Mouse (Mus musculus) lung, postnatal 36 days (tissue): ENCODE measurements around the gene Clec4b2.
A peak's percentile ranks its signal among the peaks of the same experiment; 100 is the strongest.
"Not testable (repeated sequence)": the region's sequence is repeated elsewhere in the genome, so short reads cannot be mapped to it uniquely, and the experiment has no call there.

ENCODE experiments used
- DNase-seq: peaks from one replicate; pipeline ENCODE4 v3.0.0; 2022; ENCODE audit warnings: mixed read lengths

Gene Clec4b2

DNA sequence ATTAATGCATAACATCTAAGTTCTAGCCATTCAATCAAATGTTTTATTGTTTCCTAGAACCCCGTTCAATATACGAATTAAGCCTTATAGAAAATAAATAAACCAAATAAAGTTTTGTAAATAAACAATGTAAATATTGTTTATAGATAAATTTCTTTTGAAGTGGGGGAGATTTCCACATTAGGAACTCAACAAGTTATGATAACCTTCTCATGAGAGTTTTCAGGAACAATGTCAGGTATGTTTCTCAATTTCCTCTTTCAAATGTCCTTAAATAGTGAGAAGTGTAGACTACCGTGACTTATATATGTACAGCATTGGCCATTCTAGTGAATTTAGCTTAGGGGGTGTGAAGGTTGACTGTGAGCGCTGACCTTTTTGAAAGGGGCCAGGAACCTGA, at the start of gene Clec4b2:
Gene Clec4b2 (plus strand): TSS at position 301 of the 400 bp plus-strand sequence.
- no peak for DNase-seq

DNA sequence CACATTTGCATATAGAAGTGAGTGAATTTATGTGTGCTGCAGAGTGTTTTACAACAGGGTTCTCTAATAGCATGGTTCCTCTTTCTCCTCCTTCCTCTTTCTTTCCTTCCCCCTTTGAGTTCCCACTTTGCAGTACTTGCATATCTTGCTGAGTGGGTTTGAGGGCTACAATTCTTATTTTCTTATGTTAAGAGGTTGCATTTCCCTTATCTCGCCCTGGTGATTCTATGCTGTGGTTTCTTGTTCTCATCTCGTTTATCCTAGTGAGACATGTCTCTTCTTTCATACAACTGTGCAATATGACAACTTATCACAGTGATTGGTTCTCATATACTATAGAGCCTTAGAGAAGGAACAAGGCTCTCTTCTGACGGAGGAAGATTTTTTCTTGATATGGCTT, 49.5 kb upstream of the Clec4b2 start:
- DNase-seq: peak; percentile 10

DNA sequence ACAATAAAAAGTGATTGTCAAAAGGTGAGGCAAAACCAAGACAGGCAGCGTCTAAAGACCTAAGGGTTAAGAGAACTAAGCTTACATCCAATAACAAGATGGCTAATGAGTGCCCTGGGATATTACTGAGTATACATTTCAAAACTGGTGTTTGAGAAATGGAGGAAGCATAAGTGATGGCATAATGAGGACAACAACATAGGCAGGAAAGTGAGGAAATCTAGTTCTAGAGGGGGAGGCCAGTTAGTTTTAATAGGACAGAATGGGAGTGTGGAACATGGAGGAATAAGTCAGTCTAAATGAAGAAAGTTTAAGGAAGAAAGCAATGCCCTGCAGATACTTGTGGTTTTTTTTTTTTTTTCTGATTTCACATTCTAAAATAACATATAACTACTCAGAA, 45.5 kb upstream of the Clec4b2 start:
- DNase-seq: no peak

DNA sequence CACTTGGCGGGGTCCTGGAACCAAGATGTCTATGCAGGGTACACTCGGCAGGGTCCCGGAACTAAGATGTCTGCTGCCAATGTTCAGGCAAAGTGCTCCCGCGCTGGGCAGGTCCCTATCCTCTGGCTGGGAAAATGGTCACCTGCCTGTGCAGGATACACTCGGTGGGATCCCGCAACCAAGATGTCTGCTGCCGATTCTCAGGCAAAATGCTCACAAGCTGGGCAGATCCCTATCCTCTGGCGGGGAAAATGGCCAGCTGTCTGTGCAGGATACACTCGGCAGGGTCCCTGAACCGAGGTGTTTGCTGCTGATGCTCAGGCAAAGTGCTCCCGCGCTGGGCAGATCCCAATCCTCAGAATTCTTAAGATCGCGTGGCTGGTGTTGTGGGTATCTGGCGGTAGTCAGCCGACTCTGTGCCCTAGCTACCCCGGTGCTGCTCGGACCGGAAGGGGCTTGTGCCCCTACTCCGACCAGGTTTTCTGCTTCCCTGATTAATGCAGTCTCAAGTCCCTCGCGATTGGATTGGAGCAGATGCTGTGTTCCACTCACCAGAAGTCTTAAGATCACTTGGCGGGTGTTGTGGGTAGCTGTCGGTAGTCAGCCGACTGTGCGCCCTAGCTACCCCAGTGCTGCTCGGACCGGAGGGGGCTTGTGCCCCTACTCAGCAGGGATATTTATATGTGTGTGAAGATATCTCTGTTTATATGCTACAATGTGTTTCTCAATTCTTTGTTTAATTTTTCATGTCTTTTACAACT, 34.7 kb upstream of the Clec4b2 start:
- DNase-seq: not testable (repeated sequence)

DNA sequence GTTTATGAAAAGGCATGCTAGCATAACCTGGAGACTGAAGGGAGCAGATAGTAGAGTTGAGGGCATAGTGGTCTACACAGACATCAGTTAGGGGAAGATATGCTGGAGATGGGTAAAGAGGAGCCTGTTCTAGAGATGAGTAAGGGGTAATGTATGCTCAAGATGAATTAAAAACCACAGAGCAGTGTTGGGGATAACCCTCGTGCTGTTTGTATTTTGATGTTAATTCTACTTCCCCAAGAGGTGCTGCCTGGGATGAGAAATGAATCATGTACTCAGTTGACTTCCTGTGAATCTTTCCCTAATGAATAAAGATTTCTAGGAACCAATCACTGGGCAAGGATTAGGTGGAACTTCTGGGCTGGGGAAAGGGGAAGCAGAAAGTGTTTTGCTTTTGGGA, 2.6 kb upstream of the Clec4b2 start:
- DNase-seq: peak; percentile 6

DNA sequence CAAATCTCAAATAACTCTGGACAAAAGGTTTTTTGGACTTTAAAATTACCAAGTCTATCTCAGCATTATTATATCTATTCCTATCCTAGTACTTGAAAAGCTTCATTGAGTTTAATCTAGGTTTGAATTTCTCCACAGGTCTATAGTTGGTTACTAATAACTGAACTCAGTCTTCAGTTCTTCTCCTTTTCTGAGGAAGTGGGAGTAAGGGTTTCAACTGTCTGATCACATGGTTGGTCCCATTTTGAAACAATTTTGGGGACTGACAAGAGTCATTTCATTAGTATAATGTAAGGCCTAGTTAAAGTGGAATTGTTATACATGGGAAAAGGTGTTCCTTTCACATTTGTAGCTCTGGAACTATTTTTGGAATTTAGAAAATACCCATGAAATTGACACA, 1.7 kb upstream of the Clec4b2 start:
- peak; percentile 44 for DNase-seq

DNA sequence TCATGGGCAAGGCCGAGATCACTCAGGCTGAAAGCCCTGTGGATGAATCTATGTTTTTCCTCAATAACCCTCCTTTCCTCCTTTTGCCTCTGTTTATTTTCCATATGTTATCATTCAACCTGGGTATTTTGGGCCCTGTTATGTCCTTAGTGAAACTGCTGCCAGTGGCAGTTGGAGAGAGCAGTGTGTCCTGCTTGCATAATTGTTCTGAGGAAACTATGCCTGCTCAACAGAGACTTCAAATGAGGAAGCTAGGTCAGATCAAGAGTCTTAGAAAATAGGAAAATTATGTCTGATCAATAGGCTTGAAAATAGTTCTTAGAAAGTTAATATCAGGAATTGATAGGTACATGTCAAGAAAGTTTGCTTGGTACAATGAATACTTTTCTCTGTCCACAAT, 2.9 kb downstream of the Clec4b2 start:
- DNase-seq: peak; percentile 33

DNA sequence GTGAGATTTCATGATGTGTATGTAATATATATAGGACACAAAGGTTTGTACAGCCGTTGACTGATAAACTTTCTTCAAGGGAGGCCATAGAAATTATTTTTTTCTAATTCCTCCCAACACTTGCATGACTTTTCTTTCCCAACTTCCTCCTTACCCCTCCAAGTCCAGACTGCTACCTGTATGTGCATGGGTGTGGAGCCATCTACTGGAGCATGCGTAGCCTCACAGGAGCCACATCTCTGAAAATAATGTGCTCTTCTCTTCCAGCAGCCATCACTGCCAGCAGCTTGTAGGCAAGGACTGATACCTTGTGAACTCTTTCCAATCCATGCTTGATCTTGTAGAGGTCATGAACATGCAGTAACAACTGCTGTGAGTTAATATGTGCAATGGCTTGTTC, 12.2 kb downstream of the Clec4b2 start:
- DNase-seq: peak; percentile 31

DNA sequence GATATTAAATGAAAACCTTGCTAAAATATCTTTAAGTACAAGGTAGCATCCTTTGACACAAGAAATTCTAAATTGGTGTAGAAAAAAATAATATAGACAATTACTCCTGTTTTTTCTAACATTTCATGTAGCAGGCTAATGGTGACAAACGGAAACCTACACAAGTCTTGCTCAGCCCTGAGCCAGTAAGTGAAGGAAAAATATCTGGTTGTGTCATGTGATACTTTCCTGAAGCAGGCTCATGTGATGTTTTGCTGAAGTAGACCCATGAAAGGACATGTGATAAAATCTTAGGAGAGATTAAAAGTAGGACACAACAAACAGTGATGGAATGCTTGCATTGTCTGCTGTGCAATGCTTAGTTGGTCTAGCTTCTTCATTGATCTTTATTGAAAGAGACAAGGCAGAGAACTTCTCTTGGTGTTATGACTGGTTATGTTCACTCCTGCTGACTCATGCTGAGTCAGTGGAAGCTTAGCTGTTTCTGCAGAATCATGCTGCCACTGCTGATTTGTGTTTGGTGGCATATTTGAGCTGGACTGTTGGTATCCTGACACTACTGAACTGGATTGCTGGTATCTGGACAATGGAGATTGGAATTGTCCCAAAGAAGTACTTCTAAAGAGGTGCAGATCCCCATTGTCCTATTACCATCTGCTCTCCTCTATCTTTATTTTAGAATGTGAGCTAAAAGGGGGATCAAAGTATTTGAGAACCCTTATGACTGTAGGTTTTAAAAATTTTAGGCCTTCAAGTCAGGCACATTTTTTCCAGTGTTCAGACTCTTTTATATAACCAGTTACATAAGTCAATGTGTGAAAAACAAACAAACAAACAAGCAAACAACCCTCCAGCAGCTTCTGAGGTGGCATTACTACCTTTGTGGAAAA, 34.7 kb downstream of the Clec4b2 start:
- DNase-seq: no peak

DNA sequence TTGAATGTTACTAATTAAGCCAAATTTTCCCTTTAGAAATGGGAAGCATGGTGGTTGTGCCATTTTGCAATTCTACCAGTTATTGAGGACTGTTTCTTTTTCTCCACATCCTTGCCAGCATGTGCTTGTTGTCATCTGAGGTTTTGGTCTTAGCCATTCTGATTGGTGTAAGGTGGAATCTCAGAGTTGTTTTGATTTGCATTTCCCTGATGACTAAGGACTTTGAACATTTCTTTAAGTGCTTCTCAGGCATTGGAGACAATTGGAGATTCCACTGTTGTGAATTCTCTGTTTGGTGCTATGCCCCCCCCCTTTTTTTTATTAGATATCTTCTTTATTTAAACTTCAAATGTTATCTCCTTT, 35.4 kb downstream of the Clec4b2 start:
- not testable (repeated sequence) for DNase-seq

DNA sequence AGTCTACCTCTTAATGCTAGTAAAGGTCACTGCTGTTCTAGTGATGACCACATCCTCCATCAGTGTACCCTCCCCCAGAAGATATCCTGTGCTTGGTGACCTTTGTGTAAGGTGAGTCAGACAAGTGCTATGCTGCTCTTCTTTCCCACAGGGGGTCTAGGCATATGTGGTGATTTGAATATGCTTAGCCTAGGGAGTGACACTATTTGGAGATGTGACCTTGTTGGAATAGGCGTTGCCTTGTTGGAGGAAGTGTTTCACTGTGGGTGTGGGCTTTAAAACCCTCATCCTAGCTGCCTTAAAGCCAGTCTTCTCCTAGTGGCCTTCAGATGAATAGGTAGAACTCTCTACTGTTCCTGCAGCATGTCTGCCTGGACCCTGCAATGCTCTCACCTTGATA, 39.0 kb downstream of the Clec4b2 start:
- DNase-seq: no peak

DNA sequence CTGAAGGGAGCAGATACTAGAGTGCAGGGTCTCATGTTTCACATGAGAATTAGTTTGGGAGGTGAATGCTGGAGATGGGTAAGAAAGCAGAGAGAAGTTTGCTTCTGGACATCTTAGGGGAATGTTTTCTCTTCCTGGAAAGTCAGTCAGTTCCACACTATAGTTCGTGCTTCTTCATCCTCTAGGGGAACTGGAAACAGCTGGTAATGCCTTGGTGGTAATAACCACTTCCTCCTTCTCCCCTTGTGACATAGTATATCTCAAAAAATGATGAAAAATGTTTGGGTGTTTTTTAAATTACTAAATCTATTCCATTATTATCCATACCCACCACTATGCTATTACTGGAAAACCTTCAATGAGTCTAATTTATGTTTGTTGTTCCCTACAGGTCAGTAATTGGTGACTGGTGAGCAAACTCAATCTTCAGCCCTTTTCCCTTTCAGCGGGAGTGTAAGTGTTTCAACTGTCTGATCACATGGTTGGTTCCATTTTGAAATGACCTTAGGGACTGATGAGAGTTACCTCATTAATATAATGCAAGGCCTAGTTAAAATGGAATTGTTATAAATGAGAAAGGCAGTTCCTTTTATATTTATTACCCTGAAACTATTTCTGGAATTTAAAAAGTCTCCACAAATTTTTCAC, 55.0 kb downstream of the Clec4b2 start:
- peak; percentile 15 for DNase-seq

DNA sequence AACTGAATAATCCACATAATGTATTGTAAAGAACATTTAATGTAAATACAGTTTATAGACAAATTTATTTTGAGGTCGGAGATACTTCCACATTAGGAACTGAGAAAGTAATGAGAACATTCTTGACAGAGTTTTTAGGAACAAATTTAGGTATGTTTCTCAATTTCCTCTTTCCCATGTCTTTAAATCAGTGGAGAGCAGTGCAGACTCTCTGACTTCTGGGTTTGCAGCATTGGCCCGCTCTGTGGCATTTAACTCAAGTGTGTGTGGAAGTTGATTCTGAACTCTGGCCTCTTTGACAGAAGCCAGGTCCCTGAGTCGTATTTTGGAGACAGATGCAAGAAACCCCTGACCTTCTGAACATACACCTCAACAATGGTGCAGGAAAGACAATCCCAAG, 57.0 kb downstream of the Clec4b2 start, which contains the start of gene Clec4n:
Gene Clec4n (plus strand): TSS at position 200 of the 400 bp plus-strand sequence.
- peak; percentile 43 for DNase-seq

DNA sequence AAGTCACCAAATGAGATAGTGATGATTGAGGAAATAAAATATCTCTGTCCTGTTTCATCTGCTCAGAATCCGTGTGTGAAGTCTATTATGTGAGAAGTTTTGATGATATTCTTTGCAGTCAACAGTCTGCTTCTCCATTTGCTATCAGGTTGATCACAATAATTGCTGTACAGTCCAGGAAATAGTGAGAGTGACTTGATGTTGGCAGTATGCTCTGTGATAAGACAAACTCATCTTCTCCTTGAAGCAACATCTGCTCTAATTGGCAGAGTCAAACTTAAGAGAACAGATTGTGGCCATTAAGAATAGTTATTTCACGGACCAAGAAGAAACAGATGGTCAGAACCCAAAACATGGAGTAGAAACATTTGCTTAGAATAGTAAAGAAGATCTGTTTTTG, 58.5 kb downstream of the Clec4b2 start:
- DNase-seq: no peak

DNA sequence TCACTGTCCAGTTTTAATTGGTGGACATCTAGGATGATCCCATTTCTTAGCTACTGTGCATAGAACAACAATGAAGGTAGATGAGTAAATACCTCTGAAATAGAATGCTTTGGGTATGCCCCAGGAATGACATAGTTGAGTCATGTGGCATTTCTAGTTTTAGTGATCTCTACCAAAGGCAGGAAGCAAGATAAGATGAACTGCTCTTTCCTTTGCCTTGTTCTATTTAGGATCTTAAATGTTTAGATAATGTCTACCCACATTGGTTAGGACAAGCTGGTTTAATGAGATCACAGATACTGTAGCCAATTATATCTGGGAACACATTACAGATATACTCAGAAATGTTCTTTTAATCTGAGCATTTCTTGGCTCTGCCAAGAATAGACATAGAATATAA, 64.9 kb downstream of the Clec4b2 start:
- DNase-seq: no peak

DNA sequence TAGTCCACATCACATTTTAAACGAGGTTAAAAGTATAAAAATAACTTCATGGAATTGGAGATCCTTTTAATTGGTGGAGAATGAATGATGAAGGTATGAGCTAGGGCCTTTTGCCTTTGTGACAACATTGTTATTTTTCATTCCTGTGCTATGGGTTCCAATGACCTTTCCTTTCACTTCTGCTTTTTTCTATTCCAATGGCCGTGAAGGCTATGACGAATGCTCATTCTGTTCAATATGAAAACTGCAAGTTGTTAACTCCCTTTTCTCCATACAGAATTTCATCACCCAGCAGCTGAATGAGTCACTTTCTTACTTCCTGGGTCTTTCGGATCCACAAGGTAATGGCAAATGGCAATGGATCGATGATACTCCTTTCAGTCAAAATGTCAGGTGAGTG, 71.5 kb downstream of the Clec4b2 start:
- DNase-seq: peak; percentile 7

DNA sequence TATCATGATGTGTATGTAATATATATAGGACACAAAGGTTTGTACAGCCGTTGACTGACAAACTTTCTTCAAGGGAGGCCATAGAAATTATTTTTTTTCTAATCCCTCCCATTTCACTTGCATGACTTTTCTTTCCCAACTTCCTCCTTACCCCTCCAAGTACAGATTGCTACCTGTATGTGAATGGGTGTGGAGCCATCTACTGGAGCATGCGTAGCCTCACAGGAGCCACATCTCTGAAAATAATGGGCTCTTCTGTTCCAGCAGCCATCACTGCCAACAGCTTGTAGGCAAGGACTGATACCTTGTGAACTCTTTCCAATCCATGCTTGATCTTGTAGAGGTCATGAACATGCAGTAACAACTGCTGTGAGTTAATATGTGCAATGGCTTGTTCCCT, 76.2 kb downstream of the Clec4b2 start:
- DNase-seq: not testable (repeated sequence)

DNA sequence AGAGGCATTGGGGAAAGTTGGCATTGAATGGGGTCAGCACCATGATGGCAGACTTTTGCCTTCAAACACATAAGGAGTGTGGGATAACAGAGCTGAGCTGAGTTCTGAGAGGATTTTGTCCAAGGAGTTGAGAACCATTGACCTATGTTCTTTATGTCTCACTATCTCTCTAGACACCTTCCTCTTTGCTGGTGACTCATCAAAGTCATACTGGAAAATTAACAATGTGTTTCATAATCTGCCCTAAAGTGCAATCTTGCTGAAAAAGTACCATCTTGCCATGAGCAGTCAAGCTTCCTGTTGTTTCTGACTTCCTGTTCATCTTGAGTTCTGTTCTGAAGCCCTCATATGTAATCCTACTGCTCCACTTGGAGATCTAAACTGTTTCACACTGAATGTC, 80.0 kb downstream of the Clec4b2 start:
- peak; percentile 31 for DNase-seq
